Mouse (Mus musculus) kidney, embryonic 14.5 days (tissue): ENCODE data around the gene Tmem39a. TPM values are rescaled to one million over a fixed set of nuclear protein-coding genes. Genes with fewer than 3 reads are reported as not detected.

Source experiments
- ATAC-seq: fragments of 200-750 bp; cut with Nextera tagmentation; 2 replicates; pipeline ENCODE4 v1.8.0; 2017; ENCODE audit warnings: moderate number of reproducible peaks, mild to moderate bottlenecking, moderate TSS enrichment, moderate library complexity; ENCODE audit not compliant: low FRiP score, low TSS enrichment
- H3K27ac ChIP-seq: fragments of 300-500 bp; sonication (generic); 2 replicates; pipeline ENCODE4 v1.5.1; 2014; ENCODE audit warnings: low read depth, mild to moderate bottlenecking, low read length, moderate library complexity, mixed read lengths
- H3K27me3 ChIP-seq: fragments of 300-500 bp; sonication (generic); 2 replicates; pipeline ENCODE4 v1.6.1; 2014; ENCODE audit warnings: mild to moderate bottlenecking, low read length; ENCODE audit not compliant: control insufficient read depth, insufficient read depth
- H3K36me3 ChIP-seq: fragments of 300-500 bp; sonication (generic); 2 replicates; pipeline ENCODE4 v1.6.1; 2014; ENCODE audit warnings: low read length, mixed read lengths; ENCODE audit not compliant: control insufficient read depth, insufficient read depth
- H3K4me1 ChIP-seq: fragments of 300-500 bp; sonication (generic); 2 replicates; pipeline ENCODE4 v1.6.1; 2014; ENCODE audit warnings: low read length, mixed read lengths; ENCODE audit not compliant: control insufficient read depth, insufficient read depth
- H3K4me2 ChIP-seq: fragments of 300-500 bp; sonication (generic); replicated peaks from 2 replicates; pipeline ENCODE4 v1.6.1; 2014; ENCODE audit warnings: low read depth, mild to moderate bottlenecking, low read length
- H3K4me3 ChIP-seq: fragments of 300-500 bp; sonication (generic); 2 replicates; pipeline ENCODE4 v1.5.1; 2014; ENCODE audit warnings: mild to moderate bottlenecking, low read length
- H3K9ac ChIP-seq: fragments of 300-500 bp; sonication (generic); 2 replicates; pipeline ENCODE4 v1.6.1; 2014; ENCODE audit warnings: low read depth, mild to moderate bottlenecking, low read length, moderate library complexity
- H3K9me3 ChIP-seq: fragments of 300-500 bp; sonication (generic); 2 replicates; pipeline ENCODE4 v1.6.1; 2016; ENCODE audit warnings: low read length; ENCODE audit not compliant: control insufficient read depth
- WGBS: fragments of 180-500 bp; shearing (Covaris S2); extraction: QIAGEN DNeasy Blood & Tissue Kit; methylation state at CpG from one replicate; pipeline ENCODE4 v1.1.7; 2014; 5-methylcytosine and 5-hydroxymethylcytosine counted together
- polyA plus RNA-seq: library from polyadenylated mRNA; unstranded; fragments of >200 nt; fragmentation: Nextera tagmentation; extraction: Ambion mirVana; gene quantifications from 2 replicates; pipeline ENCODE4 v1.2.1, GENCODE M21; 2014

Tmem39a gene
- polyA plus RNA-seq, 1 experiment from 2014 or later = 121 TPM

DNA sequence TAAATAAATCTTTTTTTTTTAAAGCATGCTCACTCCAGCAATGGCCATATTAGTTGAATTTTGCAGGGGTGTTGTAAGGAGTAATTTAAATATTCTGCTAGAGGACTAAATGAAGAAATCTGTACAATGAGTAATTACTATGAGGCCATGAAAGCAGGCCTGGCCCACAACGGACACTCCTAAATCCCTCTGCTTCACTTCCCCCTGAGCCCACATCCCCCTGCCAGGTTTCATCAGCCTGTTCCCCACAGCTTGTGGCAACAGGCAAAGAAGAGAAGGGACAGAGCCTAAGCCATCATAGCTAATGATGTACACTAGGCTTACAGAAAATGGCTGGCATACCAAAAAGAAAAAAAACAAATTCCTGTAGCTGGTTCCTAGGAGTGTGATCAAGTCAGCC is 10.5 kb upstream of the Tmem39a start:
- peaks cover 9% of the 10 kb centered on the region; the same call in 1 of the 2 replicates for H3K4me1 ChIP-seq
- H3K4me3 ChIP-seq = no peak overlapping the region
- H3K27ac ChIP-seq = no peak overlapping the region
- WGBS = 100% methylated on average over 1 of the region's 1 CpGs
- ATAC-seq = no peak
- peaks cover 27% of the 10 kb centered on the region for H3K36me3 ChIP-seq
- no peak overlapping the region for H3K9ac ChIP-seq
- no peak overlapping the region for H3K4me2 ChIP-seq
- no peaks in the 10 kb centered on the region for H3K9me3 ChIP-seq
- no peaks in the 10 kb centered on the region for H3K27me3 ChIP-seq

DNA sequence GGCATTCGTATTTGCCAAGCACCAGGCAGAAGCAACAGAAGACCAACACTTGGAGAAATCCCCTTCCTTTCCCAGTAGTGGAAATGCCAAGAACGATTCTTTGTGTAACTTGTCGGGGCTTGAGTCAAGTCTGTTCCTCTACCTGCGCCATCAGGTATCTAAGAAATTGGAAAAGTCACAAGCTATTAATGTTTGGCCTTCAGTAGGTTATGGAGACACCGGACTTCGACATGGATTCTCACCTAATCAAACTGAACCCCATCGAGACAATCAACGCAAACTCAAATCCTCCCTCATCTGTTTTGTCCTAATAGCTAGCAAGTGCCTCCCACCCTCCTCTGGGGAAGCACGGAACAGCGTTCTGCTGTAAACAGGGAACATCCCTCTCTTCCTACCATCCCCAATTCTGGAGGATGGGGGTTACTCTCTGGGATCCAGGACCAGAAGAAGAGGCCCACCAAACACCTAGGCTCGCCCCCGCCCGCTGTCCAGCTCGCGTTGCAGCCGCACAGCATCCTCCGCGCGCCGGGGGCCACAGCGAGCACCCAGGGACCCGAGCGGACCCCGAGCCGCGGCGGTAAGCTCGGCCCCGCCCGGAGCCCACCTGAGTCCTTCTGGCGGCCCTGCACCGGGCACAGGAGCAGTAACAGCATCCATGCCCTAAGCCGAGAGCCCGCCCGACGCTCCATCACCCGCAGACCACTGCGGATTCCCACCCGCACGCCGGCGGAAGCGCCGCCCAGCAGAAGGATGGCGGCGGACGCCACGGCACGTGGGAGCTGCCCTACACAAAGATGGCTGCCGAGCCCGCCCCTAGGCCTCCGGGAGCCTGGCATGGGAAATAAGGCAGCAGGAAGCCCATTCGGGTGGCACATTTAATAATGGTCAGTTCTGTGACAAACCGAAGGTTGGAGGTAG is 8.8 kb upstream of the Tmem39a start, which contains the start of gene Poglut1:
Gene Poglut1 (minus strand): TSS at position 780 of the 918 bp plus-strand sequence.
- peak; percentile 93 for ATAC-seq
- H3K4me3 ChIP-seq = peak within 1 kb of the TSS; percentile 91
- peak within 1 kb of the TSS; percentile 84 for H3K9ac ChIP-seq
- H3K4me1 ChIP-seq = peaks cover 9% of the 10 kb centered on the region; the same call in 1 of the 2 replicates
- H3K36me3 ChIP-seq = peaks cover 19% of the 10 kb centered on the region
- no peak within 1 kb of the TSS; the same call in 1 of the 2 replicates for H3K27ac ChIP-seq
- H3K4me2 ChIP-seq = peak within 1 kb of the TSS; percentile 73
- 3% methylated on average over 54 of the region's 54 CpGs for WGBS
- H3K27me3 ChIP-seq = no peaks in the 10 kb centered on the region; the same call in 1 of the 2 replicates
- H3K9me3 ChIP-seq = no peaks in the 10 kb centered on the region

DNA sequence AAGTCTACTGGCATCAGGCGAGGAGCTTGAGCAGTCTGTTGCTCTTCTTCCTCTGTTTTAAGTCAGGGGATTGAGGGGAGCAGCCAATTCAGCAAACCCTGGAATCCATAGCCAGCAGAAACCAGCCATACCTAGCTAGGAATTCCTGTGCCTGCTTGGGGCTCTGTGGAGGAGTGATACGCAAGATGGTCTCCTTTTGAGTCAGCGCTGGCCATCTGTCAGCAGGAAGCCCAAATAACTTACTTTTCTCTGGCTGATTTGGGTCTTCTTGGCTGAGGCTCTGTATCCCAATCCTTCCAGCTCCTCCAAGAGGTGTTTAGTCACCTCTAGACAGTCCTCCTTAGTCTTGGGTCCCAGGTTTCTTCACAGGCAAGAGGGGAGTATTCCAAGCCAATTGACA is 2.5 kb upstream of the Tmem39a start:
- Histone ChIP-seq H3K4me2 (no peak overlapping the region), H3K9ac (no peak overlapping the region), H3K27ac (no peak overlapping the region), H3K27me3 (peaks cover 2% of the 10 kb centered on the region; the same call in 1 of the 2 replicates), H3K4me3 (no peak overlapping the region), H3K36me3 (no peaks in the 10 kb centered on the region), H3K9me3 (no peaks in the 10 kb centered on the region), H3K4me1 (no peaks in the 10 kb centered on the region)
- ATAC-seq = no peak
- WGBS = 81% methylated on average over 3 of the region's 3 CpGs

DNA sequence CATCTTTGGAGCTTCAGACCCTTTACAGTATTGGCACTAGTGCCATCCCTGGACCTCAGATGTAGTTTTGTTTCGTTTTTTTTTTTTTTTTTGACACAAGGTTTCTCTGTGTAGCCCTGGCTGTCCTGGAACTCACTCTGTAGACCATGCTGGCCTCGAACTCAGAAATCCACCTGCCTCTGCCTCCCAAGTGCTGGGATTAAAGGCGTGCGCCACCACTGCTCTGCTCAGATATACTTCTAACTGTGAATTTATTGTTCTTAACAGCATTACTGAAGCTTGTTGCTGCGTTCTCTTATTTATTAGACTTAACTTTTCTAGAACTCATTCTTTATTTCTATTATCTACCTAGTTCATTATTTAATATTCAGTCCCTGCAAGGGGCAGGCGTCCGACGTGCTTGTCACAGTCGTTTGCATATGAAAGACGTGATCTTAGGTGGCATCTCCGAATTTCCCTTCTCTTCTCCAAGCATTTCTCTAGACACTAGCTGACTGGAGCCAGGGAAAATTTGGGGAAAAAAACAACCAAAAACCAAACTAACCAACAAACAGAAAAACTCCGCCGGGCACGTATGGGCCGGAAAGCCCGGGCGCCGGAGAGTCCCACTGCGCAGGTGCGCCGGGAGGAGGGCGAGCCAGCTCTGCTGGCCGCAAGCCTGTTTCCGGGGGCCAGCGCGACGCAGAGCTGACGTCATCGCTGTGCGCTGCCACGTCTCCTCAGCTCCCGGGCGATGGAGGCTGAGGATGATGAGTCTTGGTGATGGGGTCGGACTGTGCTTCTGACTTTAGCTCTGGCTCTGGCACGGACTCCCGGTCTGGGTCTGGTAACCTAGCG is 3.9 kb downstream of the Tmem39a start:
- H3K9ac ChIP-seq = peak overlapping the region; percentile 94
- H3K36me3 ChIP-seq = peaks cover 21% of the 10 kb centered on the region; the same call in 1 of the 2 replicates
- WGBS = 7% methylated on average over 37 of the region's 37 CpGs
- peak overlapping the region; percentile 53; the same call in 1 of the 2 replicates for H3K27ac ChIP-seq
- peak overlapping the region; percentile 50 for H3K4me2 ChIP-seq
- H3K27me3 ChIP-seq = no peaks in the 10 kb centered on the region
- no peaks in the 10 kb centered on the region for H3K4me1 ChIP-seq
- H3K9me3 ChIP-seq = no peaks in the 10 kb centered on the region
- peak overlapping the region; percentile 93 for H3K4me3 ChIP-seq
- ATAC-seq = peak; percentile 95

DNA sequence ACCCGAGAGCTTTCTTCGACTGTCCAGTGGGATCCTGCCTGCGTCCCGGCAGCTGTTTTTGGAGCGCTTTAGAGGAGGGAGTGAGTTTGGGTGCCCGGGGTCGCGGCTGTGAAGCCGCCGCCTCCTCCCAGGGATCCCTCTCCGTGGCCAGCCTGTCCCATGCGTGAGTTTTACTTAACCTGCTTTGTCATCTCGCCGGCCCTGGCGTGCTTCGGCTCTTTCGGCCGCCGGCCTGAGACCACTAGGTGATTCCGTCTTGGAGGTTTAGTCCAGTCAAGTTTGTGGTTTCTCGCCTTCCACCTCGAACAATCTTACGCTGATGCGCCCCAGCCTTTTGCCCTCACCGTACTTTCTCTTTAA is 4.5 kb downstream of the Tmem39a start:
- H3K4me1 ChIP-seq = no peaks in the 10 kb centered on the region
- H3K4me3 ChIP-seq = peak overlapping the region; percentile 93
- no peaks in the 10 kb centered on the region for H3K9me3 ChIP-seq
- no peaks in the 10 kb centered on the region for H3K27me3 ChIP-seq
- ATAC-seq = no peak; the same call in 1 of the 2 replicates
- H3K27ac ChIP-seq = peak overlapping the region; percentile 53; the same call in 1 of the 2 replicates
- peak overlapping the region; percentile 94 for H3K9ac ChIP-seq
- peaks cover 26% of the 10 kb centered on the region; the same call in 1 of the 2 replicates for H3K36me3 ChIP-seq
- peak overlapping the region; percentile 50 for H3K4me2 ChIP-seq
- WGBS = 0% methylated on average over 25 of the region's 25 CpGs

DNA sequence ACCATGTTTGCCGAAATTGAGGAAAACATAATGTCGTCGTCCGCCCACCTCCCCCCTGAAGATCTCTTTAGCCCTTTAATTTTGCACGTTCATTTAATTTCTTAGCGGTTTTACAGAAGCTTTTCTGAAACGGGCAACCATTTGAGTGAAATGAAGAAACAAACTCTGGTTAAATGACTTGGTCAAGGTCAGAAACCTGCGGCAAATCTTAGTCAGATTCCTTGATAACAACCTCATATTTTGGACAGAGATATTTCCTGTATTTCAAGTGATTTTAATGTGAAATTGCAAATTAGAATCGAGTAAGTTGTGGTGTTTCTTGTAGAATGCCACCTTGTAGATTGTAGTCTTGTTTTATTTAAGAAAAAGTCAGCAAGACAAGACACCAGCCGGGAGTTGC is 5.0 kb downstream of the Tmem39a start:
- peak overlapping the region; percentile 50 for H3K4me2 ChIP-seq
- H3K4me1 ChIP-seq = no peaks in the 10 kb centered on the region
- H3K36me3 ChIP-seq = peaks cover 30% of the 10 kb centered on the region
- H3K4me3 ChIP-seq = peak overlapping the region; percentile 93
- no peak overlapping the region for H3K27ac ChIP-seq
- 30% methylated on average over 10 of the region's 10 CpGs for WGBS
- no peaks in the 10 kb centered on the region for H3K27me3 ChIP-seq
- ATAC-seq = no peak
- H3K9me3 ChIP-seq = no peaks in the 10 kb centered on the region
- peak overlapping the region; percentile 94 for H3K9ac ChIP-seq

DNA sequence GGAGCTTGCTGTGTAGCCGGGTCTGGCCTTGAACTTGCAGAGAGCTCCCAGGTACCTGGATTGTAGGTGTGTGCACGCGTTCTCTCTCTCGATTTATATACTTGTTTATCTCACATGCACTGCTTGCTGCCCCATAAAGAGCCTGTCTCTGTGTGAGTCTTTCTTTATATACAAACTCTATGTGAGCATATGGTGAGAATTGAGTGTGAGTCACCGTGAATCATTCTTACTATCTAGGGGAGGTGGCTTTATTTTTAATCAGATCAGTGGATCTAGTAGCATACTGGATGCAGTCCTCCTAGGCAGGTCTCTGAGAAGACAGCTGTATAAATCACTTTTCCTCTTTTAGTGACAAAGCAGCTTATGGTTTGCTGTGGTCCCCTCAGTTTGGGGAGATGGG is 9.7 kb downstream of the Tmem39a start:
- Histone ChIP-seq H3K4me2 (no peak overlapping the region), H3K27me3 (no peaks in the 10 kb centered on the region), H3K36me3 (peaks cover 72% of the 10 kb centered on the region), H3K4me1 (no peaks in the 10 kb centered on the region), H3K9me3 (no peaks in the 10 kb centered on the region), H3K9ac (no peak overlapping the region), H3K27ac (no peak overlapping the region), H3K4me3 (no peak overlapping the region)
- 98% methylated on average over 5 of the region's 5 CpGs for WGBS
- no peak for ATAC-seq

DNA sequence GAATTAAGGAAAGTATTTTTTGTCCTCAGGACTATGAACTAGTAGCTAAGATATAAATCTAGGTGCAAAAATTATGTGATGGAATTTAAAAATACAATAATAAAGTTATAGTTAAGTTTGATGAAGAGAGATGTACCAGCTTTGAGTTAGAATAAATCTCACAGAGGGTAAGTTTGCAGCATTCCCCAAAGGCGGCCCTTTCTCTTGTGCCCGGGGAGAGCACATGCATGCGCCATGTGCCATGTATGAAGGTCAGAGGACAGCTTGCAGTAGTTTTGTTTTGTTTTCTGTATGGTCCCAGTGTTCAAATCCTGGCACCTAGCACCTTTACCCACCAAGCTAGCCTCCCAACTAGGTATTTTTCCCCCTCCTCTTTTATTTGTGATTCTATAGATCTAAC is 13.0 kb downstream of the Tmem39a start:
- no peak overlapping the region for H3K4me3 ChIP-seq
- no peaks in the 10 kb centered on the region for H3K9me3 ChIP-seq
- ATAC-seq = no peak
- H3K27ac ChIP-seq = no peak overlapping the region
- 95% methylated on average over 3 of the region's 3 CpGs for WGBS
- H3K27me3 ChIP-seq = no peaks in the 10 kb centered on the region
- H3K36me3 ChIP-seq = peaks cover 79% of the 10 kb centered on the region
- H3K9ac ChIP-seq = no peak overlapping the region
- H3K4me1 ChIP-seq = no peaks in the 10 kb centered on the region
- H3K4me2 ChIP-seq = no peak overlapping the region
